Mouse (Mus musculus) midbrain, embryonic 11.5 days (tissue): Measurements from ENCODE around the gene 4833427G06Rik. TPM values are rescaled to one million over a fixed set of nuclear protein-coding genes. Genes with fewer than 3 reads are reported as not detected.
A peak's percentile ranks its signal among the peaks of the same experiment; 100 is the strongest.

Experiments used
- ATAC-seq: fragments of 200-750 bp; cut with Nextera tagmentation; 2 replicates; pipeline ENCODE4 v1.8.0; 2017; ENCODE audit warnings: moderate TSS enrichment, moderate library complexity; ENCODE audit not compliant: low FRiP score
- DNase-seq: peaks from one replicate; pipeline ENCODE4 v3.0.0; 2015; ENCODE audit warnings: low spot score; ENCODE audit errors: missing footprints
- H3K27ac ChIP-seq: fragments of 300-500 bp; sonication (generic); 2 replicates; pipeline ENCODE4 v1.5.1; 2014; ENCODE audit warnings: low read depth, low read length
- H3K27me3 ChIP-seq: fragments of 300-500 bp; sonication (generic); 2 replicates; pipeline ENCODE4 v1.6.1; 2014; ENCODE audit warnings: mild to moderate bottlenecking, low read length, moderate library complexity, mixed read lengths; ENCODE audit not compliant: control insufficient read depth, insufficient read depth
- H3K36me3 ChIP-seq: fragments of 300-500 bp; sonication (generic); 2 replicates; pipeline ENCODE4 v1.6.1; 2014; ENCODE audit warnings: mild to moderate bottlenecking, low read length, moderate library complexity, mixed read lengths; ENCODE audit not compliant: control insufficient read depth, insufficient read depth
- H3K4me1 ChIP-seq: fragments of 300-500 bp; sonication (generic); 2 replicates; pipeline ENCODE4 v1.6.1; 2014; ENCODE audit warnings: low read length; ENCODE audit not compliant: control insufficient read depth, insufficient read depth
- H3K4me2 ChIP-seq: fragments of 300-500 bp; sonication (generic); 2 replicates; pipeline ENCODE4 v1.6.1; 2014; ENCODE audit warnings: mild to moderate bottlenecking, moderate library complexity
- H3K4me3 ChIP-seq: fragments of 300-500 bp; sonication (generic); 2 replicates; pipeline ENCODE4 v1.5.1; 2014; ENCODE audit warnings: low read depth, low read length
- H3K9ac ChIP-seq: fragments of 300-500 bp; sonication (generic); 2 replicates; pipeline ENCODE4 v1.6.1; 2014; ENCODE audit warnings: low read length
- H3K9me3 ChIP-seq: fragments of 300-500 bp; sonication (generic); 2 replicates; pipeline ENCODE4 v1.6.1; 2016; ENCODE audit warnings: low read length; ENCODE audit not compliant: control insufficient read depth
- WGBS: fragments of 180-500 bp; shearing (Covaris S2); extraction: QIAGEN DNeasy Blood & Tissue Kit; methylation state at CpG from one replicate; pipeline ENCODE4 v1.1.7; 2014; 5-methylcytosine and 5-hydroxymethylcytosine counted together
- microRNA counts: library from miRNA; unstranded; fragments of <30 nt; microRNA quantifications from one replicate; lab custom pipeline; 2015
- microRNA-seq: library from miRNA; unstranded; fragments of <30 nt; microRNA quantifications from one replicate; pipeline ENCODE4, GENCODE M21; 2017
- polyA plus RNA-seq: library from polyadenylated mRNA; unstranded; fragments of >200 nt; fragmentation: Nextera tagmentation; extraction: Ambion mirVana; gene quantifications from 2 replicates; pipeline ENCODE4 v1.2.1, GENCODE M21; 2014

The 4833427G06Rik gene
- polyA plus RNA-seq, 1 experiment from 2014 or later = not detected

- no peak for ATAC-seq
- Histone ChIP-seq H3K4me2 (no peak overlapping the region), H3K27ac (no peak overlapping the region), H3K27me3 (no peaks in the 10 kb centered on the region), H3K4me3 (no peak overlapping the region), H3K36me3 (no peaks in the 10 kb centered on the region), H3K9ac (no peak overlapping the region), H3K9me3 (no peaks in the 10 kb centered on the region), H3K4me1 (no peaks in the 10 kb centered on the region)
- WGBS = 72% methylated on average over 3 of the region's 3 CpGs
- DNase-seq = no peak
Measured at GRCm38 (mm10) chr9:51052180-51052579, 49.7 kb downstream of the 4833427G06Rik start.

- Histone ChIP-seq H3K9ac (no peak overlapping the region), H3K27ac (no peak overlapping the region), H3K9me3 (no peaks in the 10 kb centered on the region), H3K27me3 (no peaks in the 10 kb centered on the region), H3K36me3 (no peaks in the 10 kb centered on the region), H3K4me3 (no peak overlapping the region), H3K4me1 (no peaks in the 10 kb centered on the region), H3K4me2 (no peak overlapping the region)
- WGBS = 84% methylated on average over 6 of the region's 6 CpGs
- DNase-seq = no peak
- ATAC-seq = no peak
Measured at GRCm38 (mm10) chr9:51042136-51042535, 59.7 kb downstream of the 4833427G06Rik start.

GRCm38 (mm10) chr9:51041491-51041980 is 60.3 kb downstream of the 4833427G06Rik start:
- no peaks in the 10 kb centered on the region for H3K27me3 ChIP-seq
- H3K9ac ChIP-seq = no peak overlapping the region
- no peaks in the 10 kb centered on the region for H3K4me1 ChIP-seq
- no peak for ATAC-seq
- no peak overlapping the region for H3K4me3 ChIP-seq
- WGBS = 91% methylated on average over 7 of the region's 7 CpGs
- H3K4me2 ChIP-seq = no peak overlapping the region
- no peak for DNase-seq
- no peaks in the 10 kb centered on the region for H3K9me3 ChIP-seq
- H3K36me3 ChIP-seq = no peaks in the 10 kb centered on the region
- no peak overlapping the region for H3K27ac ChIP-seq

DNA sequence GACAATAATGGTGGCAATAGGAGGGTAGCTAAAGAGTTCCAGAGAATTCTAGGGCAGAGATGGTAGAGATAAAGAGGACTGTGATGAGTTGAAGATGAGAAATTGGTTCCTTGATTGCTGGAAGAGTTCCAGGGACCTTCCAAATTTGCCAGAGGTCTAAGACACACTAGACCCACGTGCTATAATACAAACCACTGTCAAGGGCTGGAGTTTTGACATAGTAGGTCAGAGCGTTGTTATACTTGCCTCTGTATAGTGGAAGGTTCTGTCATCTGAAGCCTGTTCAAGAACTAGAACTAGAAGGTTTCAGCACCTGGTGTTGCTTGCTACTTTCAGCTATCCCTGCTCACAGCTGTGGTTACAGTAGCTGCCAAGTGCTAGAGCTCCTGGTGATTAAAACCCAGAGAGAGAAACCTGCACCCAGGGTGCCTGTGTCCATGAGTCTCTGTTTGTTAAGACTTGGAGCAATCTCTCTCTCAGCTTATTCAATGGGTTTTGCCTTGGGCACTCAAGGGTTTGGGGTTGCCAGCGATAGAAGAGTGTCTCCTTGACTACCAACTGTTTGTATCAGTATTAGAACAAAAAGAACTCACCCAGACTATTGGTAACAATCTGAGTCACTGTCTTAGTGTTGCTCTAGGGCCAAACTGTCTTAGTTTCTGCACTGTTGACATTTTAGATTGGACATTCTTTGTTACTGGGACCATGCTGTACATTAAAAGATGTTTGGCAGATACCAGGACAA is 68.9 kb downstream of the 4833427G06Rik start:
- 77% methylated on average over 3 of the region's 3 CpGs for WGBS
- no peaks in the 10 kb centered on the region for H3K9me3 ChIP-seq
- H3K36me3 ChIP-seq = no peaks in the 10 kb centered on the region
- DNase-seq = peak; percentile 53
- no peak overlapping the region for H3K4me2 ChIP-seq
- H3K27ac ChIP-seq = no peak overlapping the region
- H3K4me3 ChIP-seq = no peak overlapping the region
- H3K27me3 ChIP-seq = no peaks in the 10 kb centered on the region
- ATAC-seq = no peak
- no peaks in the 10 kb centered on the region for H3K4me1 ChIP-seq
- no peak overlapping the region for H3K9ac ChIP-seq

DNA sequence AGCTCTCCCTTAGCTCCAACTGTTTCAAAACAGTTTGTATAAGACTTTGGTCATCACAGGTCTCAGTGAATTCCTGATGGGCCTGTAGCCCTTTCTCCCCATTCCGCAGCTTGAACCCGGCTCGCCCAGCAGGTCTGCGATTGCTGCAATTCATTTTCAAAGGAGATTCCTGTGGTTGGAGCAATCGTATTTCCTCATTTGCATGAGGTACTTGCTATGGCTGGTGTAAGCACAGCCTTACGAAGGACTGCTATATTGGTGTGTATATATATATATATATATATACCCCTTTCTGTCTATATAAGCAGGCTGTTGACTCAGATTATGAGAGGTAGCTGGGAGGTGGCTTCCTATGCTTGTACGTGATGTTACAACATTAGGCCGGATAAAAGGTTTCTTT is 69.6 kb downstream of the 4833427G06Rik start:
- ATAC-seq = no peak
- 70% methylated on average over 8 of the region's 8 CpGs for WGBS
- H3K27ac ChIP-seq = no peak overlapping the region

DNA sequence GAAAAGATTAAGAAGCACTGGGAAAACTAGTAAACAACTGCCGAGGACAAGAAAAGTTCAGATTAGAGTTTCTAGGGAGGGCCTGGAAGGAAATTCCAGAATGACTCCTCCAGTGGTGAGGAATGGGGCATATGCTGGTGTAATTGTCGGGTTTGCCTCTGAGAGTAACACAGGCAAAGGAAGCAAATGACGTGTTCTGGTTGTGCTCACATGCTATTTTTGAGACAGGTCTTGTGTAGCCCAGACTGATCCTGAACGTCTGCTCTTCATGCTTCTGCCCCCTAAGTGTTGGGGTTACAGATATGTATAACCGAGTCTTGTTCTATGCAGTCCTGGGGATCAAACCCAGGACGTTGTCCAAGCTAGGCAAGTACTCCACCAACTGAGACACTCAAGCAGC is 70.3 kb downstream of the 4833427G06Rik start:
- Histone ChIP-seq H3K4me2 (no peak overlapping the region), H3K27ac (no peak overlapping the region), H3K4me3 (no peak overlapping the region), H3K27me3 (no peaks in the 10 kb centered on the region), H3K4me1 (no peaks in the 10 kb centered on the region), H3K9ac (no peak overlapping the region), H3K9me3 (no peaks in the 10 kb centered on the region), H3K36me3 (no peaks in the 10 kb centered on the region)
- ATAC-seq (no peak), DNase-seq (no peak)
- 78% methylated on average over 6 of the region's 6 CpGs for WGBS

More for the DNA sequence above, 69.6 kb downstream of the 4833427G06Rik start:
- no peaks in the 10 kb centered on the region for H3K4me1 ChIP-seq
- H3K27me3 ChIP-seq = no peaks in the 10 kb centered on the region
- no peak for DNase-seq
- H3K9ac ChIP-seq = no peak overlapping the region
- no peak overlapping the region for H3K4me3 ChIP-seq
- H3K4me2 ChIP-seq = no peak overlapping the region
- no peaks in the 10 kb centered on the region for H3K9me3 ChIP-seq
- H3K36me3 ChIP-seq = no peaks in the 10 kb centered on the region

MicroRNA genes within 50 kb of the gene (microRNA counts, 519-probe panel; counts per million panel counts)
- not detected for microRNA mmu-miR-34b-3p (lab: Ali Mortazavi, UCI)
- microRNA mmu-miR-34b-5p (lab: Ali Mortazavi, UCI) = not detected
- microRNA mmu-miR-34c (lab: Ali Mortazavi, UCI) = not detected

Small RNA genes within 50 kb of the gene (microRNA-seq; reads per million reads assigned to microRNA genes)
- gene Mir34b = 62.9 reads per million, percentile 49 among the genes with 10 or more reads in this experiment
- 1,737 reads per million, percentile 83 among the genes with 10 or more reads in this experiment for gene Mir34c

Other genes with a start within 250 kb of the 4833427G06Rik start
- gene Sik2, start 93.0 kb downstream of the 4833427G06Rik start, polyA plus RNA-seq = 13.1 and 14.4 TPM in 2 replicates
- gene Btg4, start 41.2 kb downstream of the 4833427G06Rik start, polyA plus RNA-seq = not detected in 2 replicates
- 1.6 and 2.1 TPM in 2 replicates for gene Layn, start 25.0 kb downstream of the 4833427G06Rik start, polyA plus RNA-seq
- gene Gm32742, start 63.4 kb upstream of the 4833427G06Rik start, polyA plus RNA-seq = not detected in 2 replicates
- 0.05 TPM in 1 of 2 replicates, not detected in the other for gene Pou2af1, start 111.6 kb upstream of the 4833427G06Rik start, polyA plus RNA-seq
- 1.1 and 1.6 TPM in 2 replicates for gene Colca2, start 176.5 kb upstream of the 4833427G06Rik start, polyA plus RNA-seq
- gene 1810046K07Rik, start 226.8 kb upstream of the 4833427G06Rik start, polyA plus RNA-seq = not detected in 2 replicates